Mouse (Mus musculus) naive thymus-derived CD4-positive, alpha-beta T cell, adult 2 months (primary cell): ENCODE measurements around the gene Klre1.
"Not testable (repeated sequence)": the region's sequence is repeated elsewhere in the genome, so short reads cannot be mapped to it uniquely, and the experiment has no call there.

Experiments
- DNase-seq: peaks from one replicate; pipeline ENCODE4 v3.0.0-alpha.2; 2011; ENCODE audit warnings: low read depth

The Klre1 gene

GRCm38 (mm10) chr6:129583014-129583413 is 5.3 kb downstream of the Klre1 start:
- no peak for DNase-seq

- peak; percentile 46 for DNase-seq
Measured at GRCm38 (mm10) chr6:129591508-129591907, 13.8 kb downstream of the Klre1 start, which contains the start of gene Klrd1. Gene Klrd1, plus strand, starts transcription at chr6:129591782.

GRCm38 (mm10) chr6:129608372-129608771 is 30.7 kb downstream of the Klre1 start:
- DNase-seq: peak; percentile 67

- DNase-seq: no peak
Measured at GRCm38 (mm10) chr6:129623735-129624134, 46.0 kb downstream of the Klre1 start, which contains the start of gene Klrk1. Gene Klrk1, minus strand, starts transcription at chr6:129623864.

GRCm38 (mm10) chr6:129631046-129631445 is 53.3 kb downstream of the Klre1 start:
- not testable (repeated sequence) for DNase-seq
